Mouse (Mus musculus) C2C12 (cell line): ENCODE measurements at regions not wholly inside any gene's neighbourhood (a gene's known extent, or its start where the extent isn't known, plus 50 kb on each side); places are given as distances from the start of the nearest gene placed in this dataset.

ENCODE experiments used
- CEBPB ChIP-seq: IDR thresholded peaks from one replicate; pipeline ENCODE4 v1.6.1; 2011; ENCODE audit warnings: low read depth, mild to moderate bottlenecking, control low read depth, moderate library complexity
- CTCF ChIP-seq: IDR thresholded peaks from one replicate; pipeline ENCODE4 v1.5.1; 2011; ENCODE audit not compliant: control insufficient read depth, insufficient read depth, insufficient read length

DNA sequence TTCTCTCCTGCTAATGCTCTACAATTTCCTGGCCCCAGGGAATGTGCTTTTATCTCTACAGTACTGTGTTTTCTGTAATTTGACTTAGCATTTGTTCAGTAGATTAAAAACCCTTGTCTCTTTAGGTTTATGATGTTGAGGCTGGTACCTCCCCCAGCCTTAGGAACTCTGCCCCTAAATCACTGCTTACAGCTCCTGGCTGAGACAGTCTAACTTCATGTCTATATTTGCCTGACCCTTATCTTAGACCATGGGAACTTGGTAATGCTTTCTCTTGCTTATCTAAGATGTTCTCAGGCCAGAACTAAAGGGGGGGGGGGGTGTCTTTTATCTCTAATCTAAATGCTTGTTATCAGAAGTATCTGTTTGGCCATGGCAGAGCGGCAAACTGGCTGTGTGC is 160.1 kb upstream of the Mmadhc start:
- TF ChIP-seq CTCF (no peak), CEBPB (no peak)
